Mouse (Mus musculus): Measurements from ENCODE around the gene Hist1h4k.

- TF ChIP-seq EP300 (IDR thresholded peaks at IDR 0.05; ENCODE audit: low read depth), result no peak
- no peak for TF ChIP-seq CTCF (IDR thresholded peaks at IDR 0.05; ENCODE audit: low read depth)
These were observed 31.3 kb upstream of the Hist1h4k start for GRCm38 (mm10) chr13:21781639-21782038.
